Mouse (Mus musculus): Measurements from ENCODE around the gene 6430628N08Rik. TPM values are rescaled to one million over a fixed set of nuclear protein-coding genes. Genes with fewer than 3 reads are reported as not detected.
A peak's percentile ranks its signal among the peaks of the same experiment; 100 is the strongest.

The 6430628N08Rik gene
- polyA plus RNA-seq, 1 experiment, result not detected

DNA sequence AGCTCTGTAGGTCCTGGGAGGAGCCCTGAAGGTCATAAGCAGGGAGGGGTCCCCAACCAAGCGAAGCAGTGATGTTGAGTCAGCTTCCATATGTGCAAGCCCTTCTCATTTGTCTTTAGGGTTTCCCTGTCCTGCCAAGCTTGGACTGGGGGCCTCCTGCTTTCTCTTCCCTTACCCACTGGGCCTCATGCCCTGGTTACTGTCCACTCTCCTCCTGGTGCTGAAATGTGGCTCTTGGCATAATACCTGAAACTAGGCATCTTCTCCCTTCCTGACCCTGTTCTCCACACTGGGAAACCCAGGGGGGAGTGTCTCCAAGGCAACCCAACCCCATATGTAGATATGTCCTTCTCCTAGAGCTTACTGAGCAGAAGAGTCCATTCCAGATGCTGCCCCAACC is 3.6 kb upstream of the 6430628N08Rik start:
- Histone ChIP-seq H3ac (ENCODE audit: control insufficient read depth, insufficient read length, low read depth) (no peak overlapping the region), H3K79me3 (ENCODE audit: low read depth) (no peaks in the 10 kb centered on the region), H3K79me2 (ENCODE audit: control insufficient read depth, insufficient read depth) (no peaks in the 10 kb centered on the region), H3K4me3 (ENCODE audit: insufficient read depth, poor library complexity, severe bottlenecking) (no peak overlapping the region), H3K27me3 (ENCODE audit: control insufficient read depth, insufficient read depth, insufficient read length) (peaks cover 28% of the 10 kb centered on the region), H3K36me3 (ENCODE audit: control insufficient read depth, insufficient read depth) (no peaks in the 10 kb centered on the region)
- no peak for TF ChIP-seq MYOD1 (IDR thresholded peaks at IDR 0.05; ENCODE audit: control insufficient read depth, insufficient read length, low read depth)
- no peak for TF ChIP-seq CTCF (IDR thresholded peaks at IDR 0.05; ENCODE audit: control insufficient read depth, insufficient read depth, insufficient read length)
- no peak for TF ChIP-seq USF1 (IDR thresholded peaks at IDR 0.05; ENCODE audit: low read depth)
- TF ChIP-seq CEBPB (IDR thresholded peaks at IDR 0.05; ENCODE audit: low read depth), result no peak
- no peak for TF ChIP-seq MAX (IDR thresholded peaks at IDR 0.05)
- TF ChIP-seq MYOG (IDR thresholded peaks at IDR 0.05; ENCODE audit: control insufficient read depth, extremely low read depth, insufficient read length), result no peak
- TF ChIP-seq FOSL1 (IDR thresholded peaks at IDR 0.05; ENCODE audit: insufficient read depth, low read length, poor library complexity, severe bottlenecking), result no peak

DNA sequence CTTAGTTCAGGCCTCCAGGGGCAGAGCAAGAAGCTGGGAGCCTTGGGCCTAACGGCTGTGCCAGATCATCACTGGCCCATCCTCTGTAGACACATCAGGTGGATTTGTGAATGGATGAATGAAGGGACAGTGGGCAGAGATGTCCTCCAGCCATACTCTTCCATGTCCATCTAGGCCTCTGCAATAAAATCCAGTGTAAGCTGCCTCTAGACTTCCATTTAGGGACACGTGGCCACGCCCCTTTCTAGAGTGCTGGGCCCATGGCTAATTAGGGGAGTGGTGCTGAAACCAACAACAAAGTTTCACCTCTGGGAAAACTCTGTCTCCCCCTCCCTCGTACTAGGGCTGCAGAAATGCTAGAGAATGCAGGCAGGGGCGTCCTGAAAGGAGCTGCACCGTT is 399 bp upstream of the 6430628N08Rik start:
- Histone ChIP-seq H3K36me3 (ENCODE audit: control insufficient read depth, insufficient read depth) (no peaks in the 10 kb centered on the region), H3ac (ENCODE audit: control insufficient read depth, insufficient read length, low read depth) (no peak overlapping the region), H3K27me3 (ENCODE audit: control insufficient read depth, insufficient read depth, insufficient read length) (peaks cover 39% of the 10 kb centered on the region), H3K4me3 (ENCODE audit: insufficient read depth, poor library complexity, severe bottlenecking) (no peak overlapping the region), H3K79me3 (ENCODE audit: low read depth) (no peaks in the 10 kb centered on the region), H3K79me2 (ENCODE audit: control insufficient read depth, insufficient read depth) (no peaks in the 10 kb centered on the region)
- no peak for TF ChIP-seq MAX (IDR thresholded peaks at IDR 0.05)
- no peak for TF ChIP-seq USF1 (IDR thresholded peaks at IDR 0.05; ENCODE audit: low read depth)
- TF ChIP-seq CEBPB (IDR thresholded peaks at IDR 0.05; ENCODE audit: low read depth), result no peak
- no peak for TF ChIP-seq FOSL1 (IDR thresholded peaks at IDR 0.05; ENCODE audit: insufficient read depth, low read length, poor library complexity, severe bottlenecking)
- no peak for TF ChIP-seq MYOD1 (IDR thresholded peaks at IDR 0.05; ENCODE audit: control insufficient read depth, insufficient read length, low read depth)
- TF ChIP-seq CTCF (IDR thresholded peaks at IDR 0.05; ENCODE audit: control insufficient read depth, insufficient read depth, insufficient read length), result no peak
- TF ChIP-seq MYOG (IDR thresholded peaks at IDR 0.05; ENCODE audit: control insufficient read depth, extremely low read depth, insufficient read length), result no peak

DNA sequence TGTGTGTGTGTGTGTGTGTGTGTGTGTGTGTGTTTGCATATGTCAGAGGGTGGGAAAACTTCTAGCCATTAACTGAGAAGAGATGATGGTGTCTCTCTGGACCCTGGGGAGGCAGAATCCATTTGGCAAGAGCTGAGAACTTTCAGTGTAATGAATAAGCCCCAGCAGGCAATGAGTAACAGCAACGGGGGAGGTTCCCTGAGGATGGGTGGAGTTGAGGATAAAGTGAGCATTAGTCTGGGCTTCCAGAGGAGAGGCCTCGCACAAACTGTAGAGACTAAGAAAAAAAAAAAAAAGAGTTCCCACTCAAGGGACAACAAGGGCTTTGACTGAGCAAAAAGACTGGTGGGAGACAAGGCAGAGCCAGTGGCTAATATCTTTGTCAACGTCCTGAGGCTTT is 3.8 kb downstream of the 6430628N08Rik start:
- Histone ChIP-seq H3K27me3 (ENCODE audit: control insufficient read depth, insufficient read depth, insufficient read length) (peaks cover 67% of the 10 kb centered on the region), H3K79me2 (ENCODE audit: control insufficient read depth, insufficient read depth) (no peaks in the 10 kb centered on the region), H3ac (ENCODE audit: control insufficient read depth, insufficient read length, low read depth) (no peak overlapping the region), H3K79me3 (ENCODE audit: low read depth) (no peaks in the 10 kb centered on the region), H3K4me3 (ENCODE audit: insufficient read depth, poor library complexity, severe bottlenecking) (no peak overlapping the region), H3K36me3 (ENCODE audit: control insufficient read depth, insufficient read depth) (no peaks in the 10 kb centered on the region)
- no peak for TF ChIP-seq CTCF (IDR thresholded peaks at IDR 0.05; ENCODE audit: control insufficient read depth, insufficient read depth, insufficient read length)

DNA sequence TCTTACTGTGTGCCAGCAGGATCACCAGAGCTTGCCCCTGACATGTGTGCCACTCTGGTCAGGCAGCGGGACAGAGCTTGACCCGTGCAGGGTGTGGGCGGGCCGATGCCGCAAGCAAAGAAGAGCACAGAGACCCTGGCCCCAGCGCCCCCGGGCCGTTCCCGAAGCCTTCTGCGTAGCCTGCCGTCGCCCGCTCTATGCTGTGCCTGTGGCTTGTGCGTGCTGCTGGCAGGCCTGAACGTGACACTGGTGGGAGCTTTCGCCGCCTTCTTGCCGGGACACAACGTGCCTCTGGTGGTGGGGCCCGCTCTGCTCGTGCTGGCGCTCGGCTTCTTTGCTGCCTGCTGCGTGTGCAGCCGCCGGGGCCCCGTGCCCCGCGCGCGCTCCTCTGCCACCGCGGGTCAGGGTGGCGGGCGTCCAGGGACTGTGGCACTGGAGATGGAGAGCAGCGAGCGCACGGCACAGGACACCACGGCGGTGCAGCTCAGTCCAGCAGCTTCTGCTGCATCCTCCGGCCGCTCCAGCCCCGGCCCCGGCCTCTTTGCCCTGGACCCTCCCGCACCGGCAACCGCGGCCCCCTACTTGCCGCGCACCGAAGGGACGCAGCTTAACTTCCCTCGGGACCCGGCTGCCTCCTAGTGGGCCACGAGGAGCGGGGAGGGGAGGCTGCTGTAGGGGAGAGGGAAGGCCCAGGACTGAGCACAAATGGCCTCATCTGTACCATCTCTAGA is 7.6 kb downstream of the 6430628N08Rik start:
- Histone ChIP-seq H3K4me3 (ENCODE audit: insufficient read depth, poor library complexity, severe bottlenecking) (no peak overlapping the region), H3K36me3 (ENCODE audit: control insufficient read depth, insufficient read depth) (no peaks in the 10 kb centered on the region), H3K27me3 (ENCODE audit: control insufficient read depth, insufficient read depth, insufficient read length) (peaks cover 56% of the 10 kb centered on the region), H3ac (ENCODE audit: control insufficient read depth, insufficient read length, low read depth) (no peak overlapping the region), H3K79me2 (ENCODE audit: control insufficient read depth, insufficient read depth) (no peaks in the 10 kb centered on the region), H3K79me3 (ENCODE audit: low read depth) (no peaks in the 10 kb centered on the region)
- TF ChIP-seq CEBPB (IDR thresholded peaks at IDR 0.05; ENCODE audit: low read depth) (no peak), MYOD1 (IDR thresholded peaks at IDR 0.05; ENCODE audit: control insufficient read depth, insufficient read length, low read depth) (no peak), MYOG (IDR thresholded peaks at IDR 0.05; ENCODE audit: control insufficient read depth, extremely low read depth, insufficient read length) (no peak), FOSL1 (IDR thresholded peaks at IDR 0.05; ENCODE audit: insufficient read depth, low read length, poor library complexity, severe bottlenecking) (no peak), USF1 (IDR thresholded peaks at IDR 0.05; ENCODE audit: low read depth) (no peak), MAX (IDR thresholded peaks at IDR 0.05) (no peak), CTCF (IDR thresholded peaks at IDR 0.05; ENCODE audit: control insufficient read depth, insufficient read depth, insufficient read length) (no peak)

DNA sequence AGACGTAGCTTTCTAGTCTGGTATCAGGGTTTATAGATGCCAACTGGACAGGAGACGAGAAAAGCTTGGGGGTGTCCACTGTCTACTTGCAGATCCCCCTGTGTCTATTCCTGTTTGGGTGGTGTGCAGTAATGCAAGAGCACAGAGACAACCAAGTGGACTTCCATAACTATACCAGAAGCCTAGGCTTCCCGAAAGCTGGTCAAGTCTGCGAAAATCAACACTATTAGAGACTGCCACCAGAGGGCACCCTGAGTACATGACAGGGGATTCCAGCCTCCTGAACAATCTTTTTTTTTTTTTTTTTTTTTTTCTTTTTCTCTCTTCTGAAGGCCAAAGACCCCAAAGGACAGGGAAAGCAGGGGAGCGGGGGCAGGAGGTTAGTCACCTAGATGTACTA is 12.4 kb downstream of the 6430628N08Rik start:
- Histone ChIP-seq H3K4me3 (ENCODE audit: insufficient read depth, poor library complexity, severe bottlenecking) (no peak overlapping the region), H3K36me3 (ENCODE audit: control insufficient read depth, insufficient read depth) (no peaks in the 10 kb centered on the region), H3K79me3 (ENCODE audit: low read depth) (no peaks in the 10 kb centered on the region), H3K79me2 (ENCODE audit: control insufficient read depth, insufficient read depth) (no peaks in the 10 kb centered on the region), H3ac (ENCODE audit: control insufficient read depth, insufficient read length, low read depth) (no peak overlapping the region), H3K27me3 (ENCODE audit: control insufficient read depth, insufficient read depth, insufficient read length) (peaks cover 35% of the 10 kb centered on the region)
- TF ChIP-seq CTCF (IDR thresholded peaks at IDR 0.05; ENCODE audit: control insufficient read depth, insufficient read depth, insufficient read length) (peak; percentile 33), MYOD1 (IDR thresholded peaks at IDR 0.05; ENCODE audit: control insufficient read depth, insufficient read length, low read depth) (no peak)

DNA sequence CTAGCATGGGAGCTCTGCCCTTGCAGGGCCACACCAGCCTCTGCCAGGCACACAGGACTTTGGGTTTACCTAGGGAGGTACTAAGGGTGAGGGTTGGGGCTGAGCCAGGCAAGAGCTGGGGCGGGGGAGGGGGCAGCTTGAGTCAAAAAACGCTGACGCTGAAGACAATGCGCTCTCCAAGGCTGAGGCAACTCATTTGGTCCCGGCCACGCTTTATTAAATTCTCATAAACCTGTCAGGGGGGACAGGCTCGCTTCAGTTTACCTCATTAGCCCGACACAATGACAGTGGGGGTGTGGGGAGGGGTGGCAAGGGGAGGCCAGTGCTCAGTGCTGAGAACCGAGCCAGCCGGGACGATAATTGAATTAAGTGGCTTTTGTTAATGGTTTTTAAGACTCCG is 13.9 kb downstream of the 6430628N08Rik start:
- no peaks in the 10 kb centered on the region for H3K79me2 ChIP-seq (ENCODE audit: control insufficient read depth, insufficient read depth)
- no peak for TF ChIP-seq CEBPB (IDR thresholded peaks at IDR 0.05; ENCODE audit: low read depth)

More for the DNA sequence above, 13.9 kb downstream of the 6430628N08Rik start:
- H3K36me3 ChIP-seq (ENCODE audit: control insufficient read depth, insufficient read depth), result no peaks in the 10 kb centered on the region
- H3ac ChIP-seq (ENCODE audit: control insufficient read depth, insufficient read length, low read depth), result no peak overlapping the region
- peaks cover 29% of the 10 kb centered on the region for H3K27me3 ChIP-seq (ENCODE audit: control insufficient read depth, insufficient read depth, insufficient read length)
- no peak overlapping the region for H3K4me3 ChIP-seq (ENCODE audit: insufficient read depth, poor library complexity, severe bottlenecking)
- no peaks in the 10 kb centered on the region for H3K79me3 ChIP-seq (ENCODE audit: low read depth)

All from C2C12 (cell line).